Mouse (Mus musculus) cerebral cortex, adult 2 months (tissue): ENCODE results near the gene Agap3.

Experiments
- WGBS: fragments of 180-500 bp; shearing (Covaris S2); methylation state at CpG from one replicate; pipeline ENCODE4 v1.1.7; 2018; 5-methylcytosine and 5-hydroxymethylcytosine counted together

The Agap3 gene

GRCm38 (mm10) chr5:24452030-24452690 lies at the start of gene Agap3:
Gene Agap3, plus strand, starts transcription at chr5:24452177.
- under 1% methylated on average over 76 of the region's 85 CpGs for WGBS

- WGBS: 53% methylated on average over 6 of the region's 6 CpGs
Measured at GRCm38 (mm10) chr5:24404594-24405360, 47.2 kb upstream of the Agap3 start.

- 75% methylated on average over 3 of the region's 3 CpGs for WGBS
Measured at GRCm38 (mm10) chr5:24405389-24405876, 46.5 kb upstream of the Agap3 start.

GRCm38 (mm10) chr5:24408651-24409050 lies 43.3 kb upstream of the Agap3 start:
- WGBS: 79% methylated on average over 13 of the region's 13 CpGs

- WGBS: 89% methylated on average over 2 of the region's 2 CpGs
Measured at GRCm38 (mm10) chr5:24409466-24409865, 42.5 kb upstream of the Agap3 start.

- WGBS: 91% methylated on average over 2 of the region's 2 CpGs
Measured at GRCm38 (mm10) chr5:24412063-24412462, 39.9 kb upstream of the Agap3 start.

- WGBS: 58% methylated on average over 11 of the region's 11 CpGs
Measured at GRCm38 (mm10) chr5:24413042-24413693, 38.8 kb upstream of the Agap3 start, which contains the start of gene Asic3. Gene Asic3, plus strand, starts transcription at chr5:24413392.

GRCm38 (mm10) chr5:24413938-24414337 lies 38.0 kb upstream of the Agap3 start:
- 85% methylated on average over 13 of the region's 13 CpGs for WGBS

- WGBS: 2% methylated on average over 21 of the region's 21 CpGs
Measured at GRCm38 (mm10) chr5:24416222-24416736, 35.7 kb upstream of the Agap3 start.

- WGBS: 91% methylated on average over 10 of the region's 10 CpGs
Measured at GRCm38 (mm10) chr5:24417587-24417986, 34.4 kb upstream of the Agap3 start.

- 88% methylated on average over 9 of the region's 9 CpGs for WGBS
Measured at GRCm38 (mm10) chr5:24420381-24420780, 31.6 kb upstream of the Agap3 start.

GRCm38 (mm10) chr5:24423129-24424003 lies 28.6 kb upstream of the Agap3 start, which contains the start of the genes Cdk5 and Slc4a2:
Gene Cdk5, minus strand, starts transcription at chr5:24423530.
Gene Slc4a2, plus strand, starts transcription at chr5:24423837.
- under 1% methylated on average over 46 of the region's 46 CpGs for WGBS

GRCm38 (mm10) chr5:24424004-24424781 lies 27.8 kb upstream of the Agap3 start:
- 5% methylated on average over 21 of the region's 21 CpGs for WGBS

- WGBS: 2% methylated on average over 57 of the region's 60 CpGs
Measured at GRCm38 (mm10) chr5:24424861-24425411, 27.0 kb upstream of the Agap3 start.

GRCm38 (mm10) chr5:24425421-24426036 lies 26.4 kb upstream of the Agap3 start:
- WGBS: 2% methylated on average over 30 of the region's 30 CpGs

- 9% methylated on average over 10 of the region's 10 CpGs for WGBS
Measured at GRCm38 (mm10) chr5:24426037-24426432, 25.9 kb upstream of the Agap3 start.

- WGBS: 36% methylated on average over 9 of the region's 9 CpGs
Measured at GRCm38 (mm10) chr5:24426556-24427284, 25.3 kb upstream of the Agap3 start.

GRCm38 (mm10) chr5:24427285-24427633 lies 24.7 kb upstream of the Agap3 start:
- 58% methylated on average over 12 of the region's 12 CpGs for WGBS

- WGBS: 31% methylated on average over 15 of the region's 15 CpGs
Measured at GRCm38 (mm10) chr5:24427981-24428402, 24.0 kb upstream of the Agap3 start.
